Mouse (Mus musculus) liver, postnatal 0 days (tissue): ENCODE results near the gene Iqcd. TPM values are rescaled to one million over a fixed set of nuclear protein-coding genes. Genes with fewer than 3 reads are reported as not detected.

Source experiments
- ATAC-seq: fragments of 200-750 bp; cut with Nextera tagmentation; 2 replicates; pipeline ENCODE4 v1.8.0; 2017; ENCODE audit warnings: mild to moderate bottlenecking, moderate library complexity
- DNase-seq: peaks from one replicate; pipeline ENCODE4 v3.0.0-alpha.2; 2016
- H3K27ac ChIP-seq: fragments of 300-500 bp; sonication (generic); 2 replicates; pipeline ENCODE4 v1.5.1; 2014; ENCODE audit warnings: antibody characterized with exemption, moderate library complexity, mild to moderate bottlenecking, low read depth
- H3K27me3 ChIP-seq: fragments of 300-500 bp; sonication (generic); 2 replicates; pipeline ENCODE4 v1.6.1; 2014; ENCODE audit warnings: low read length, control low read depth, mixed read lengths; ENCODE audit not compliant: insufficient read depth
- H3K36me3 ChIP-seq: fragments of 300-500 bp; sonication (generic); replicated peaks from 2 replicates; pipeline ENCODE4 v1.6.1; 2014; ENCODE audit warnings: mild to moderate bottlenecking, control low read depth, low read length, moderate library complexity, mixed read lengths; ENCODE audit not compliant: insufficient read depth
- H3K4me1 ChIP-seq: fragments of 300-500 bp; sonication (generic); 2 replicates; pipeline ENCODE4 v1.6.1; 2014; ENCODE audit warnings: antibody characterized with exemption, mild to moderate bottlenecking, control low read depth; ENCODE audit not compliant: insufficient read depth
- H3K4me2 ChIP-seq: fragments of 300-500 bp; sonication (generic); 2 replicates; pipeline ENCODE4 v1.6.1; 2014; ENCODE audit warnings: low read depth, mild to moderate bottlenecking, low read length, moderate library complexity, mixed read lengths
- H3K4me3 ChIP-seq: fragments of 300-500 bp; sonication (generic); 2 replicates; pipeline ENCODE4 v1.5.1; 2014; ENCODE audit warnings: low read depth, low read length
- H3K9ac ChIP-seq: fragments of 300-500 bp; sonication (generic); replicated peaks from 2 replicates; pipeline ENCODE4 v1.6.1; 2014; ENCODE audit warnings: mild to moderate bottlenecking, moderate library complexity
- H3K9me3 ChIP-seq: fragments of 300-500 bp; sonication (generic); 2 replicates; pipeline ENCODE4 v1.6.1; 2016; ENCODE audit warnings: mild to moderate bottlenecking, control low read depth, low read length, mixed read lengths
- CTCF ChIP-seq: sonication (generic); IDR thresholded peaks from 2 replicates; pipeline ENCODE4 v1.5.1; 2016; ENCODE audit warnings: antibody characterized with exemption, low read depth
- EP300 ChIP-seq: IDR thresholded peaks from 2 replicates; pipeline ENCODE4 v1.6.1; 2016; ENCODE audit warnings: antibody characterized with exemption, low read depth, mild to moderate bottlenecking
- WGBS: fragments of 180-500 bp; shearing (Covaris S2); extraction: QIAGEN DNeasy Blood & Tissue Kit; methylation state at CpG from one replicate; pipeline ENCODE4 v1.1.7; 2014; ENCODE audit not compliant: insufficient replicate concordance; 5-methylcytosine and 5-hydroxymethylcytosine counted together
- polyA plus RNA-seq: library from polyadenylated mRNA; unstranded; fragments of >200 nt; fragmentation: Nextera tagmentation; extraction: Ambion mirVana; gene quantifications from 2 replicates; pipeline ENCODE4 v1.2.1, GENCODE M21; 2015

Iqcd gene
- polyA plus RNA-seq, 1 experiment from 2014 or later, result 0.75 TPM

DNA sequence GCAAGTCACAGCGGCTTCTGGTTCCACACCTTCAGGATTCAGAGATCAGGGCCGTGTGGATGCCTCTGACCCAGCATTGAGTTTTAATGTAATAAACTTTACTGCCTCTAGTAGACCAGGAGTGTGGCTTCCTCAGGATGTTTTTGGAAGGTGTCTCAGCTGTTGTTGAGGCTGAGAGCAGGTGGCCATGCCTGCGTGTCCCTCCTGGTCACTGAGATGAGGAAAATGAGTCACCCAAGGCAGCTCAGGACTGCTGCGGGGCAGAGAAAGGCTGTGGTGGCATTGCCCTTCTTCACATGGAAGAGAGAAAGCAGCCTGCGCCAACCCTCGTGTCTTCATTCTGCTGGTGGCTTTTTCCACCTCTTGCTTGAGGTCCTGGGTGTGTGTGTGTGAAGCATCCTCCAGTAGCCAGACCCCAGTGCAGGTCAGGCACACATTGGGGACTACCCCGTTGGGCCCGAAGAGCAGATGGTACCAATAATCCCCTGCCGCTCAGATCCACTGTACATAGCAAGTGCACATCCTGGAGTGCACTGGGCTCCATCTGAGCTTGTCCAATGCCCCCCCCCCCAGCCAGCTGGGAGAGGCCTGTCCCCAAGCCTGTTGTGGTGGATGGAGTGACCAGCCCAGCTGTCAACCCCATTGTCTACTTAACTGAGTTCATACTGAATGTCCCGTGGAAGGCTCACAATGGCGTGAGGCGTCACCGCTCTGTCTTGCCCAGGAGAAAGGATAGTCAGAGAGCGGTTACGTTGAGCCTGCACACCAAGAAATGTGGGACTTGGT, 38.9 kb downstream of the Iqcd start:
- Histone ChIP-seq H3K9me3 (peaks cover 3% of the 10 kb centered on the region; the same call in 1 of the 2 replicates), H3K27me3 (0 out of 2 replicates have a peak, but pooled peaks cover 3% of the 10 kb centered on the region), H3K9ac (no peak overlapping the region), H3K4me2 (no peak overlapping the region), H3K4me1 (no peaks in the 10 kb centered on the region), H3K36me3 (peaks cover 47% of the 10 kb centered on the region), H3K27ac (no peak overlapping the region), H3K4me3 (no peak overlapping the region)
- TF ChIP-seq CTCF, result no peak
- TF ChIP-seq EP300, result no peak
- ATAC-seq, result no peak
- 91% methylated on average over 15 of the region's 15 CpGs for whole genome bisulfite sequencing
- no peak for DNase-seq

GRCm38 (mm10) chr5:120628624-120629023, 39.8 kb downstream of the Iqcd start:
- no peaks in the 10 kb centered on the region for H3K4me1 ChIP-seq
- TF ChIP-seq CTCF (no peak), EP300 (no peak)
- no peak overlapping the region for H3K9ac ChIP-seq
- peak; percentile 62 for DNase-seq
- H3K4me3 ChIP-seq, result no peak overlapping the region
- H3K9me3 ChIP-seq, result peaks cover 3% of the 10 kb centered on the region; the same call in 1 of the 2 replicates
- H3K27me3 ChIP-seq, result 0 out of 2 replicates have a peak, but pooled peaks cover 3% of the 10 kb centered on the region
- no peak overlapping the region for H3K27ac ChIP-seq
- H3K4me2 ChIP-seq, result no peak overlapping the region
- H3K36me3 ChIP-seq, result peaks cover 39% of the 10 kb centered on the region
- WGBS, result 61% methylated on average over 7 of the region's 7 CpGs
- peak; percentile 11; the same call in 1 of the 2 replicates for ATAC-seq

GRCm38 (mm10) chr5:120631128-120631527, 42.3 kb downstream of the Iqcd start:
- no peak overlapping the region for H3K4me2 ChIP-seq
- H3K27ac ChIP-seq, result no peak overlapping the region
- peaks cover 15% of the 10 kb centered on the region for H3K36me3 ChIP-seq
- H3K9me3 ChIP-seq, result peaks cover 3% of the 10 kb centered on the region; the same call in 1 of the 2 replicates
- H3K4me3 ChIP-seq, result no peak overlapping the region
- H3K9ac ChIP-seq, result no peak overlapping the region
- TF ChIP-seq CTCF (no peak), EP300 (no peak)
- H3K4me1 ChIP-seq, result no peaks in the 10 kb centered on the region
- no peak for ATAC-seq
- H3K27me3 ChIP-seq, result 0 out of 2 replicates have a peak, but pooled peaks cover 5% of the 10 kb centered on the region
- 9% methylated on average over 29 of the region's 29 CpGs for WGBS
- no peak for DNase-seq

GRCm38 (mm10) chr5:120631892-120632291, 43.1 kb downstream of the Iqcd start:
- H3K4me1 ChIP-seq, result no peaks in the 10 kb centered on the region
- H3K9me3 ChIP-seq, result peaks cover 3% of the 10 kb centered on the region; the same call in 1 of the 2 replicates
- H3K27me3 ChIP-seq, result 0 out of 2 replicates have a peak, but pooled peaks cover 5% of the 10 kb centered on the region
- ATAC-seq (no peak), DNase-seq (no peak)
- WGBS, result 90% methylated on average over 5 of the region's 5 CpGs
- H3K27ac ChIP-seq, result no peak overlapping the region
- no peak overlapping the region for H3K9ac ChIP-seq
- H3K4me2 ChIP-seq, result no peak overlapping the region
- no peak overlapping the region for H3K4me3 ChIP-seq
- no peak for TF ChIP-seq EP300
- TF ChIP-seq CTCF, result peak; percentile 27
- H3K36me3 ChIP-seq, result peaks cover 11% of the 10 kb centered on the region

GRCm38 (mm10) chr5:120634131-120634530, 45.3 kb downstream of the Iqcd start, which contains the start of gene Cfap73:
TSS of gene Cfap73 (minus strand) at chr5:120634235.
- no peaks in the 10 kb centered on the region for H3K4me1 ChIP-seq
- no peak within 1 kb of the TSS for H3K4me2 ChIP-seq
- no peak for DNase-seq
- H3K9me3 ChIP-seq, result peaks cover 3% of the 10 kb centered on the region; the same call in 1 of the 2 replicates
- no peaks in the 10 kb centered on the region for H3K36me3 ChIP-seq
- 45% methylated on average over 9 of the region's 9 CpGs for WGBS
- no peak for TF ChIP-seq EP300
- TF ChIP-seq CTCF, result no peak
- no peak within 1 kb of the TSS for H3K27ac ChIP-seq
- 0 out of 2 replicates have a peak, but pooled peaks cover 5% of the 10 kb centered on the region for H3K27me3 ChIP-seq
- no peak within 1 kb of the TSS for H3K4me3 ChIP-seq
- no peak within 1 kb of the TSS for H3K9ac ChIP-seq
- no peak for ATAC-seq

- Histone ChIP-seq H3K4me3 (no peak overlapping the region), H3K9ac (no peak overlapping the region), H3K36me3 (no peaks in the 10 kb centered on the region), H3K9me3 (peaks cover 3% of the 10 kb centered on the region; the same call in 1 of the 2 replicates), H3K27ac (no peak overlapping the region), H3K27me3 (0 out of 2 replicates have a peak, but pooled peaks cover 5% of the 10 kb centered on the region), H3K4me2 (no peak overlapping the region), H3K4me1 (no peaks in the 10 kb centered on the region)
- DNase-seq, result no peak
- no peak for ATAC-seq
- 34% methylated on average over 5 of the region's 5 CpGs for WGBS
- TF ChIP-seq EP300 (no peak), CTCF (no peak)
These were observed 46.0 kb downstream of the Iqcd start for GRCm38 (mm10) chr5:120634860-120635259.
